Mouse (Mus musculus): Measurements from ENCODE around the gene Rgs9.

- TF ChIP-seq CTCF (conservative IDR thresholded peaks at IDR 0.05; ENCODE audit: insufficient read depth, insufficient read length, low read depth, low read length): no peak
- TF ChIP-seq POLR2A (IDR thresholded peaks at IDR 0.05; ENCODE audit: low read depth, low read length): no peak
These were observed 79.1 kb downstream of the Rgs9 start for GRCm38 (mm10) chr11:109218722-109219430.
